Mouse (Mus musculus) forebrain, embryonic 14.5 days (tissue): ENCODE measurements around the gene Ptprn2. TPM values are rescaled to one million over a fixed set of nuclear protein-coding genes. Genes with fewer than 3 reads are reported as not detected.

Source experiments
- ATAC-seq: fragments of 200-750 bp; cut with Nextera tagmentation; 2 replicates; pipeline ENCODE4 v1.8.0; 2017; ENCODE audit warnings: mild to moderate bottlenecking, moderate library complexity
- DNase-seq: peaks from one replicate; pipeline ENCODE4 v3.0.0-alpha.2; 2015; ENCODE audit warnings: low spot score
- H3K27ac ChIP-seq: fragments of 300-500 bp; sonication (generic); 2 replicates; pipeline ENCODE4 v1.5.1; 2014; ENCODE audit warnings: low read depth, mild to moderate bottlenecking, control low read depth, low read length, moderate library complexity
- H3K27me3 ChIP-seq: fragments of 300-500 bp; sonication (generic); replicated peaks from 2 replicates; pipeline ENCODE4 v1.6.1; 2014; ENCODE audit warnings: low read length, control low read depth, mixed read lengths; ENCODE audit not compliant: control insufficient read depth, insufficient read depth
- H3K36me3 ChIP-seq: fragments of 300-500 bp; sonication (generic); 2 replicates; pipeline ENCODE4 v1.6.1; 2014; ENCODE audit warnings: low read length, control low read depth; ENCODE audit not compliant: control insufficient read depth, insufficient read depth
- H3K4me1 ChIP-seq: fragments of 300-500 bp; sonication (generic); 2 replicates; pipeline ENCODE4 v1.6.1; 2014; ENCODE audit warnings: antibody characterized with exemption, low read length, control low read depth; ENCODE audit not compliant: control insufficient read depth, insufficient read depth
- H3K4me2 ChIP-seq: fragments of 300-500 bp; sonication (generic); 2 replicates; pipeline ENCODE4 v1.6.1; 2014; ENCODE audit warnings: mild to moderate bottlenecking, control low read depth, low read length
- H3K4me3 ChIP-seq: fragments of 300-500 bp; sonication (generic); 2 replicates; pipeline ENCODE4 v1.5.1; 2014; ENCODE audit warnings: low read depth, low read length, control low read depth
- H3K9ac ChIP-seq: fragments of 300-500 bp; sonication (generic); 2 replicates; pipeline ENCODE4 v1.6.1; 2014; ENCODE audit warnings: mild to moderate bottlenecking, low read length, control low read depth, moderate library complexity
- H3K9me3 ChIP-seq: fragments of 300-500 bp; sonication (generic); replicated peaks from 2 replicates; pipeline ENCODE4 v1.6.1; 2016; ENCODE audit warnings: low read length, control low read depth, mixed read lengths; ENCODE audit not compliant: control insufficient read depth
- WGBS: fragments of 180-500 bp; shearing (Covaris S2); extraction: QIAGEN DNeasy Blood & Tissue Kit; methylation state at CpG from one replicate; pipeline ENCODE4 v1.1.7; 2014; 5-methylcytosine and 5-hydroxymethylcytosine counted together
- polyA plus RNA-seq: library from polyadenylated mRNA; unstranded; fragments of >200 nt; fragmentation: Nextera tagmentation; extraction: Ambion mirVana; gene quantifications from 2 replicates; pipeline ENCODE4 v1.2.1, GENCODE M21; 2014

Gene Ptprn2
- polyA plus RNA-seq, 1 experiment from 2014 or later = 4.1 TPM

- no peak for ATAC-seq
These were observed 806.4 kb downstream of the Ptprn2 start for GRCm38 (mm10) chr12:117291943-117292342.

DNA sequence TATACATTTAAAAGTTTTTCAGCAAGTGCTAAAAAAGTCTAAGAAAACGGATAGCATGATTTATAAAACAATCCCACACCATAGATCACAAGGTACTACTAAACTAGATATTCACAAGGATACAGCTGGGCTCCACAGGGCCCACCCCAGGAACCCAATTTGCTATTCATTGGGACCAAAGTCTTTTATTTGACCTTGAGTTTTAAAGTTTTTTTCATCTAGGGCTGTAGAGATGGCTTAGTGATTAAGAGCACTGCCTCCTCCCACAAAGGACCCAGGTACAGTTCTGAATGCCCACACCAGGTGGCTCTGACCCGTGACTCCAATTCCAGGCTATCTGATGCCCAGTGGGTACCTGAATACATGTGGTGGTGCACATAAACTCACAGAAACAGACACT lies 811.3 kb downstream of the Ptprn2 start:
- no peak for DNase-seq
- H3K27ac ChIP-seq = no peak overlapping the region
- H3K4me3 ChIP-seq = no peak overlapping the region
- H3K9me3 ChIP-seq = no peaks in the 10 kb centered on the region
- no peaks in the 10 kb centered on the region for H3K27me3 ChIP-seq
- no peaks in the 10 kb centered on the region for H3K36me3 ChIP-seq
- no peaks in the 10 kb centered on the region for H3K4me1 ChIP-seq
- no peak for ATAC-seq
- 54% methylated on average over 2 of the region's 2 CpGs for WGBS
- H3K9ac ChIP-seq = no peak overlapping the region
- no peak overlapping the region for H3K4me2 ChIP-seq

More at GRCm38 (mm10) chr12:117291943-117292342, 806.4 kb downstream of the Ptprn2 start:
- Histone ChIP-seq H3K27me3 (no peaks in the 10 kb centered on the region), H3K4me2 (no peak overlapping the region), H3K9me3 (no peaks in the 10 kb centered on the region), H3K27ac (no peak overlapping the region), H3K36me3 (no peaks in the 10 kb centered on the region), H3K9ac (no peak overlapping the region), H3K4me1 (no peaks in the 10 kb centered on the region), H3K4me3 (no peak overlapping the region)
- DNase-seq = no peak
- WGBS = 85% methylated on average over 3 of the region's 3 CpGs

DNA sequence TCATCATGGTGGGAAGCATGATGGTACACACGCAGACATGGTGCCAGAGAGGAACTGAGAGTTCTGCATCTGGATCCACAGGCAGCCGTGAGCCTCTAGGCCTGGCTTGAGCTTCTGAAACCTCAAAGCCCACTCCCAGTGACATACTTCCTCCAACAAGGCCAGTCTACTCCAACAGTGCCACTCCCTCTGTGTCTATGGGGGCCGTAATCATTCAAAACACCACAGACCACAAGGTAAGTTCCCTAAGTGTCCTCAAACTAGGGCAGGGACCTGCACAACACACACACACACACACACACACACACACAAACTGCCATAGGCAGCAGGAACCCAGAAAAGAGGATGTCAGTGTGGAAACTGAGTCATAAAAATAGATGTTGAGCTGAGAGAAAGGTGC lies 813.6 kb downstream of the Ptprn2 start:
- Histone ChIP-seq H3K4me1 (no peaks in the 10 kb centered on the region), H3K36me3 (no peaks in the 10 kb centered on the region), H3K4me3 (no peak overlapping the region)

GRCm38 (mm10) chr12:117304751-117305624 lies 819.5 kb downstream of the Ptprn2 start:
- H3K4me2 ChIP-seq = no peak overlapping the region
- WGBS = 63% methylated on average over 17 of the region's 17 CpGs
- ATAC-seq = peak; percentile 71
- H3K4me3 ChIP-seq = no peak overlapping the region
- peaks cover 7% of the 10 kb centered on the region; the same call in 1 of the 2 replicates for H3K4me1 ChIP-seq
- H3K27ac ChIP-seq = peak overlapping the region; percentile 65
- H3K27me3 ChIP-seq = no peaks in the 10 kb centered on the region
- H3K9me3 ChIP-seq = no peaks in the 10 kb centered on the region
- no peaks in the 10 kb centered on the region for H3K36me3 ChIP-seq
- peak; percentile 50 for DNase-seq
- H3K9ac ChIP-seq = peak overlapping the region; percentile 25; the same call in 1 of the 2 replicates

More for the DNA sequence above, 813.6 kb downstream of the Ptprn2 start:
- 93% methylated on average over 3 of the region's 3 CpGs for WGBS
- Histone ChIP-seq H3K9ac (no peak overlapping the region), H3K4me2 (no peak overlapping the region), H3K27ac (no peak overlapping the region), H3K27me3 (no peaks in the 10 kb centered on the region), H3K9me3 (no peaks in the 10 kb centered on the region)
- DNase-seq (no peak), ATAC-seq (no peak)

GRCm38 (mm10) chr12:117305625-117306105 lies 820.1 kb downstream of the Ptprn2 start:
- DNase-seq (peak; percentile 23), ATAC-seq (peak; percentile 50; the same call in 1 of the 2 replicates)
- no peaks in the 10 kb centered on the region for H3K9me3 ChIP-seq
- H3K4me1 ChIP-seq = peaks cover 7% of the 10 kb centered on the region; the same call in 1 of the 2 replicates
- no peak overlapping the region for H3K4me2 ChIP-seq
- peak overlapping the region; percentile 65 for H3K27ac ChIP-seq
- no peaks in the 10 kb centered on the region for H3K27me3 ChIP-seq
- WGBS = 20% methylated on average over 5 of the region's 5 CpGs
- peak overlapping the region; percentile 25; the same call in 1 of the 2 replicates for H3K9ac ChIP-seq
- no peak overlapping the region for H3K4me3 ChIP-seq
- H3K36me3 ChIP-seq = no peaks in the 10 kb centered on the region

- no peak overlapping the region for H3K27ac ChIP-seq
- no peak overlapping the region for H3K9ac ChIP-seq
- H3K4me3 ChIP-seq = no peak overlapping the region
- no peak for ATAC-seq
- H3K9me3 ChIP-seq = no peaks in the 10 kb centered on the region
- no peak for DNase-seq
- H3K4me1 ChIP-seq = peaks cover 4% of the 10 kb centered on the region; the same call in 1 of the 2 replicates
- H3K4me2 ChIP-seq = no peak overlapping the region
- no peaks in the 10 kb centered on the region for H3K27me3 ChIP-seq
- 72% methylated on average over 6 of the region's 6 CpGs for whole genome bisulfite sequencing
- no peaks in the 10 kb centered on the region for H3K36me3 ChIP-seq
These were observed 826.6 kb downstream of the Ptprn2 start for GRCm38 (mm10) chr12:117312079-117312478.

- Histone ChIP-seq H3K4me2 (no peak overlapping the region), H3K9ac (no peak overlapping the region), H3K27me3 (no peaks in the 10 kb centered on the region), H3K4me1 (peaks cover 4% of the 10 kb centered on the region; the same call in 1 of the 2 replicates), H3K4me3 (no peak overlapping the region), H3K9me3 (no peaks in the 10 kb centered on the region), H3K27ac (no peak overlapping the region), H3K36me3 (no peaks in the 10 kb centered on the region)
- DNase-seq = peak; percentile 50
- 11% methylated on average over 2 of the region's 2 CpGs for WGBS
- ATAC-seq = peak; percentile 72
These were observed 829.5 kb downstream of the Ptprn2 start for GRCm38 (mm10) chr12:117314987-117315386.

- Histone ChIP-seq H3K4me2 (no peak overlapping the region), H3K27me3 (no peaks in the 10 kb centered on the region), H3K4me3 (no peak overlapping the region), H3K4me1 (peaks cover 4% of the 10 kb centered on the region; the same call in 1 of the 2 replicates), H3K9ac (no peak overlapping the region), H3K36me3 (no peaks in the 10 kb centered on the region), H3K9me3 (no peaks in the 10 kb centered on the region), H3K27ac (no peak overlapping the region)
- ATAC-seq = no peak
- WGBS = 87% methylated on average over 3 of the region's 3 CpGs
- no peak for DNase-seq
These were observed 830.1 kb downstream of the Ptprn2 start for GRCm38 (mm10) chr12:117315661-117316060.

GRCm38 (mm10) chr12:117318229-117318628 lies 832.7 kb downstream of the Ptprn2 start:
- Histone ChIP-seq H3K4me3 (no peak overlapping the region), H3K36me3 (no peaks in the 10 kb centered on the region), H3K4me2 (no peak overlapping the region), H3K9ac (no peak overlapping the region), H3K4me1 (peaks cover 4% of the 10 kb centered on the region; the same call in 1 of the 2 replicates), H3K27me3 (no peaks in the 10 kb centered on the region), H3K27ac (no peak overlapping the region), H3K9me3 (no peaks in the 10 kb centered on the region)
- 94% methylated on average over 3 of the region's 3 CpGs for whole genome bisulfite sequencing
- no peak for ATAC-seq
- DNase-seq = no peak
